Mouse (Mus musculus): ENCODE results near the gene Myh14.

- TF ChIP-seq CTCF (conservative IDR thresholded peaks at IDR 0.05; ENCODE audit: low read length) (no peak), NANOG (IDR thresholded peaks at IDR 0.05; ENCODE audit: borderline replicate concordance, low read length) (no peak)
Measured at GRCm38 (mm10) chr7:44594291-44594690, 76.4 kb downstream of the Myh14 start.

Data from E14TG2a.4 (cell line).